Mouse (Mus musculus) embryonic facial prominence, embryonic 13.5 days (tissue): Measurements from ENCODE around the gene Tnni2. TPM values are rescaled to one million over a fixed set of nuclear protein-coding genes. Genes with fewer than 3 reads are reported as not detected.

Source experiments
- ATAC-seq: fragments of 200-750 bp; cut with Nextera tagmentation; 2 replicates; pipeline ENCODE4 v1.8.0; 2017; ENCODE audit warnings: low read depth; ENCODE audit not compliant: insufficient number of reproducible peaks, insufficient read depth, low FRiP score, low TSS enrichment
- H3K27ac ChIP-seq: fragments of 300-500 bp; sonication (generic); 2 replicates; pipeline ENCODE4 v1.5.1; 2015; ENCODE audit warnings: moderate library complexity, mild to moderate bottlenecking, inconsistent platforms
- H3K27me3 ChIP-seq: fragments of 300-500 bp; sonication (generic); 2 replicates; pipeline ENCODE4 v1.6.1; 2015; ENCODE audit warnings: mild to moderate bottlenecking, inconsistent platforms
- H3K36me3 ChIP-seq: fragments of 300-500 bp; sonication (generic); 2 replicates; pipeline ENCODE4 v1.6.1; 2015; ENCODE audit warnings: mild to moderate bottlenecking, inconsistent platforms
- H3K4me1 ChIP-seq: fragments of 300-500 bp; sonication (generic); 2 replicates; pipeline ENCODE4 v1.6.1; 2015; ENCODE audit warnings: inconsistent platforms
- H3K4me2 ChIP-seq: fragments of 300-500 bp; sonication (generic); 2 replicates; pipeline ENCODE4 v1.6.1; 2015; ENCODE audit warnings: moderate library complexity, mild to moderate bottlenecking, inconsistent platforms
- H3K4me3 ChIP-seq: fragments of 300-500 bp; sonication (generic); 2 replicates; pipeline ENCODE4 v1.5.1; 2015; ENCODE audit warnings: mild to moderate bottlenecking, inconsistent platforms
- H3K9ac ChIP-seq: fragments of 300-500 bp; sonication (generic); 2 replicates; pipeline ENCODE4 v1.6.1; 2015; ENCODE audit warnings: mild to moderate bottlenecking, inconsistent platforms
- H3K9me3 ChIP-seq: fragments of 300-500 bp; sonication (generic); 2 replicates; pipeline ENCODE4 v1.6.1; 2016; ENCODE audit warnings: inconsistent platforms
- WGBS: fragments of 180-500 bp; shearing (Covaris S2); methylation state at CpG from one replicate; pipeline ENCODE4 v1.1.7; 2015; ENCODE audit warnings: mixed read lengths; 5-methylcytosine and 5-hydroxymethylcytosine counted together
- polyA plus RNA-seq: library from polyadenylated mRNA; unstranded; fragments of >200 nt; fragmentation: Nextera tagmentation; extraction: Ambion mirVana; gene quantifications from 2 replicates; pipeline ENCODE4 v1.2.1, GENCODE M21; 2015

The Tnni2 gene
- polyA plus RNA-seq, 1 experiment from 2014 or later: 7.7 TPM

- H3K4me1 ChIP-seq: peaks cover 56% of the 10 kb centered on the region
- peak overlapping the region; percentile 30 for H3K4me2 ChIP-seq
- no peaks in the 10 kb centered on the region for H3K27me3 ChIP-seq
- H3K4me3 ChIP-seq: no peak overlapping the region
- no peaks in the 10 kb centered on the region for H3K36me3 ChIP-seq
- no peaks in the 10 kb centered on the region for H3K9me3 ChIP-seq
- peak overlapping the region; percentile 41; the same call in 1 of the 2 replicates for H3K9ac ChIP-seq
- WGBS: 29% methylated on average over 12 of the region's 12 CpGs
- peak overlapping the region; percentile 86 for H3K27ac ChIP-seq
- ATAC-seq: peak; percentile 75
Measured at GRCm38 (mm10) chr7:142430160-142430678, 11.4 kb upstream of the Tnni2 start.

DNA sequence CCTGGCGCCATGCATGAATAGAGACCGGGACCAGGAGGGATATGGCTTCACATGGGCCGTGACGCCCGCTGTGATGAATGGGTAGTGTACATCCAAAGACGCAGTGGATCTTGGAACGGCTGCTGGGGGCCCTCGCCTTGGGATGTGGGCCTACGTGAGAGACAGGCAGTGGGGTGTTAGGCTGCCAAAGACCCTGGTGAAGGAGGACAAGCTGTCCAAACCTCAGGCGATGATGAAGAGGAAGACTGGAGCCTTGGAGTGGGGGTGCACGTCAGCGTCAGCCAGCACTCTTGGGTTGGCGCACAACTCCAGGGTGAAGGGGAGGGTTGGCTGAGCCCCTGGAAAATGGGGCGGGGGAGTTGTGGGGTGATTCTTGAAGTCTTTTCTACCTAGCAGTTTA is 10.5 kb upstream of the Tnni2 start:
- Histone ChIP-seq H3K36me3 (no peaks in the 10 kb centered on the region), H3K27ac (peak overlapping the region; percentile 86), H3K9me3 (no peaks in the 10 kb centered on the region), H3K4me2 (no peak overlapping the region), H3K9ac (no peak overlapping the region), H3K4me1 (peaks cover 59% of the 10 kb centered on the region), H3K27me3 (no peaks in the 10 kb centered on the region), H3K4me3 (no peak overlapping the region)
- ATAC-seq: no peak
- 93% methylated on average over 14 of the region's 14 CpGs for WGBS

DNA sequence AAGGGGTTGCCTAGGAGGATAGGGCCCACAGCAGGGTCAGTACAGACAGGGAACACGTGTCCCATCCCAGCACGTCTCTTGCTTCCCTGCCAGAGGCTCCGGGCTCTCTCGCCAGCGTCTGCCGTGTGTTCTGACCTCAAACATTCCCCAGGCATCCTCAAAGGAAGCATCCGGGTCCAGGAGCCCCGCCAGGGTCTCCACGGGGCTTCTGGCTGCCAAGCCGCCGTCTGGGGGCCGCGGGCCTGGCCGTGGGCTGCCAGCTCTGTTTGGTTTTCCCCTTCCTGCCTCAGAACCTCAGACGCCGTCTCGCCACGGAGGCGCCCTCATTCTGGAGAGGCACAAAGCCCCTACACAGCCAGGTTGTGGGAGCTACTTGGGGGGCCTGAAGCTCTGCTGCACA is 8.0 kb upstream of the Tnni2 start:
- Histone ChIP-seq H3K27ac (peak overlapping the region; percentile 75), H3K36me3 (no peaks in the 10 kb centered on the region), H3K4me2 (no peak overlapping the region), H3K4me1 (peaks cover 62% of the 10 kb centered on the region), H3K4me3 (no peak overlapping the region), H3K9ac (peak overlapping the region; percentile 58), H3K9me3 (no peaks in the 10 kb centered on the region), H3K27me3 (no peaks in the 10 kb centered on the region)
- ATAC-seq: no peak
- WGBS: 33% methylated on average over 19 of the region's 19 CpGs

- no peak within 1 kb of the TSS for H3K4me2 ChIP-seq
- no peaks in the 10 kb centered on the region for H3K9me3 ChIP-seq
- no peak for ATAC-seq
- H3K27ac ChIP-seq: peak within 1 kb of the TSS; percentile 75
- H3K9ac ChIP-seq: peak within 1 kb of the TSS; percentile 58
- 79% methylated on average over 10 of the region's 10 CpGs for WGBS
- H3K27me3 ChIP-seq: no peaks in the 10 kb centered on the region
- H3K36me3 ChIP-seq: no peaks in the 10 kb centered on the region
- H3K4me1 ChIP-seq: peaks cover 55% of the 10 kb centered on the region
- no peak within 1 kb of the TSS for H3K4me3 ChIP-seq
Measured at GRCm38 (mm10) chr7:142434137-142434865, 7.3 kb upstream of the Tnni2 start, which contains the start of gene Syt8. Syt8 (plus strand) TSS chr7:142434850.

DNA sequence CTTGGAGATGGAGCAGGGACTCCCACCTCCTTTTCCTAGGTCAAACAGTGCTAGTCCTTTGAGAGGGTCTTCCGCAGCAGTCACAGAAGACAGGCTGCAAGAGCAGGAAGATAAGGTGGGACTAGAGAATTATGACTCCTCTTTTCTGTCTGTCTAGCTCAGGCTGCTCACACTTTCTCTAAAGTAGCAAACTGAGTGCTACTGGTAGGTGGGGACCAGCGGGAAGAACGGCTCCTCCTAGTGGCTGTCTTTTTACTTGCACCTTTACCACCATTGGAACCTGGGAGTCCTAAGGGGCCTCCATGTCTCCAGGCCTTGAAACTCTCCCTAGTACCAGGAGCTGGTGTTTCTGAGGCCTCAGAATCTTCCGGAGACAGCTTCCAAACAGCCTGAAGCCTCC is 6.1 kb upstream of the Tnni2 start:
- ATAC-seq: no peak
- Histone ChIP-seq H3K9me3 (no peaks in the 10 kb centered on the region), H3K4me2 (no peak overlapping the region), H3K9ac (no peak overlapping the region), H3K4me3 (no peak overlapping the region), H3K27me3 (no peaks in the 10 kb centered on the region), H3K36me3 (no peaks in the 10 kb centered on the region), H3K4me1 (peaks cover 54% of the 10 kb centered on the region), H3K27ac (no peak overlapping the region)
- 28% methylated on average over 4 of the region's 4 CpGs for WGBS

DNA sequence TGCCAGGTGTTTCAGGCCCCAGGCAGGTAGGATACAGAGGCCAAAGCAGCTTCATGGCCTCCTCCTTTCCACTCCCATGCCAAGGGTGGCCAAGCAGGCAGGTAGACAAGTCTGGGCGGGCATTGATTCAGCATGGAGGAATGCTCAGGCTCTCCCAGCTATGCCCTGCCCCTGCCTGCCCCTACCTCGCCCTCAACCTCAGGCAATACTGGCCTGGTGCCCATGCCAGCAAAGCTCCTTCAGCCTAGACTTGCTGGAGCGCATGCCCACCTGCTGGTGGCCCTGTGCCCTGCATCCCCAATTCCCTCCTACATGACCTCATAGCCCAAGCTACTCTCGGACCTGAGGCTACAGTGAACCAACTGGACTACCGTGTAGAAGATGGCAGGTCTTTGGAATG is 4.3 kb upstream of the Tnni2 start:
- Histone ChIP-seq H3K36me3 (no peaks in the 10 kb centered on the region), H3K9ac (no peak overlapping the region), H3K4me2 (no peak overlapping the region), H3K27me3 (no peaks in the 10 kb centered on the region), H3K4me1 (peaks cover 63% of the 10 kb centered on the region), H3K9me3 (no peaks in the 10 kb centered on the region), H3K27ac (peak overlapping the region; percentile 18), H3K4me3 (no peak overlapping the region)
- no peak for ATAC-seq
- 65% methylated on average over 5 of the region's 5 CpGs for WGBS

DNA sequence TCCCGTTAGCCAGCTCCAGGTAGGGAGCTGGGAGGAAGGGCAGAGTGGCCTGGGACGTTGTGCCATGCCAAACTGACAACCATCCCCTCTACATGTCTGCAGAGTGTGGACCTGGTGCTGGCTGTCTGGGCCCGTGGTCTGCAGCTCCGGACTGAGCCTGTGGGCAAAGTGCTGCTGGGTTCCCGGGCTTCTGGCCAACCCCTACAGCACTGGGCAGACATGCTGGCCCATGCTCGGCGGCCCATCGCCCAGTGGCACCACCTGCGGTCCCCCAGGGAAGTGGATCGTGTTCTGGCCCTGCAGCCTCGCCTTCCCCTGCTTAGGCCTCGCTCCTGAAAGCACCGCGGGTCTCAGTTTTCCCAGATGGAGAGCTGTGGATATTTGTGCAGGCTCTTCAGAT is 1.6 kb upstream of the Tnni2 start:
- Histone ChIP-seq H3K4me1 (peaks cover 45% of the 10 kb centered on the region), H3K9ac (peak overlapping the region; percentile 54; the same call in 1 of the 2 replicates), H3K27ac (peak overlapping the region; percentile 90), H3K36me3 (no peaks in the 10 kb centered on the region), H3K4me2 (no peak overlapping the region), H3K4me3 (no peak overlapping the region), H3K9me3 (no peaks in the 10 kb centered on the region), H3K27me3 (no peaks in the 10 kb centered on the region)
- no peak for ATAC-seq
- 75% methylated on average over 14 of the region's 14 CpGs for WGBS

GRCm38 (mm10) chr7:142440657-142441114 is 922 bp upstream of the Tnni2 start:
- Histone ChIP-seq H3K4me3 (no peak overlapping the region), H3K36me3 (no peaks in the 10 kb centered on the region), H3K27ac (peak overlapping the region; percentile 90), H3K4me1 (peaks cover 40% of the 10 kb centered on the region), H3K27me3 (no peaks in the 10 kb centered on the region), H3K9ac (peak overlapping the region; percentile 54), H3K4me2 (no peak overlapping the region; the same call in 1 of the 2 replicates), H3K9me3 (no peaks in the 10 kb centered on the region)
- WGBS: 32% methylated on average over 5 of the region's 5 CpGs
- peak; percentile 63; the same call in 1 of the 2 replicates for ATAC-seq

DNA sequence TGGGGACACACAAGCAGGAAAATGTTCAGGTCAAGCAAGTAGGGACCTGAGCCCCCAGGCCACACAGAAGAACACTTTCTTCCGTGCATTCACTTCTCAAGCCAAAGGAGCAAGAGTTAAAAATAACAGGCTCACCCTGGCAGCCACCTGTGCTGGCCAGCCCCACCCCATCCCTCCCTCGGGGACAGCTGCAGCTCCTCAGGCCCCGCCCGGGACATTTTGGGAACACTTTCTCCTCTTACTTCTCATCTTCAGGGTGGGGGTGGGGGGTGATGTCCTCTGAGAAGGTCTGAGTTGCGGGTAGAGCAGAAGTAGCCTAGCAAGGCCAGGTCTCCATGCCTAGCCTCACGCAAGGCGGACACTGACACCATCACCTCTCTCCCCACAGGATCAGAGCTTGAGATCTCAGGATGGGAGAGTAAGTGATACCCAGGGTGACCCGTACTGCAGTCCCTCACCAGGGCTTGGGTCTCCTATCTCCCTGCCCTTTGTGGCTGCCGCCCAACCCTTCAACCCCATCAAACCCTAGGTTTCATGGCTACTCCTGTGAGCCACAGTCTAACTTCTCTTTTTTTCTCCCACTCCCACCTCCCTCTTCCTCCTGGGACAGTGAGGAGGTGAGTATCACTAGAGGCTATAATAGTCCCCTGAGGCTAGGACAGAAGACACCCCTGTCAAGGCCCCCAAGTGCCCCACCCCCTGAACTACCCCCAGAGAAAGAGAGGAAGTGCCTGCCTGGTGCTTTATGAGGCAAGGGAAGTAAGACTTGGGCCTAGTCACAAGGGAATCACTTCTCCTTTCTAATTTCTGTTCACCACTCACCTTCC is 686 bp downstream of the Tnni2 start:
- H3K4me3 ChIP-seq: no peak overlapping the region
- no peaks in the 10 kb centered on the region for H3K36me3 ChIP-seq
- H3K9me3 ChIP-seq: no peaks in the 10 kb centered on the region
- H3K27me3 ChIP-seq: no peaks in the 10 kb centered on the region
- ATAC-seq: no peak
- H3K9ac ChIP-seq: no peak overlapping the region
- H3K4me1 ChIP-seq: peaks cover 33% of the 10 kb centered on the region
- H3K4me2 ChIP-seq: no peak overlapping the region
- 75% methylated on average over 9 of the region's 9 CpGs for WGBS
- H3K27ac ChIP-seq: peak overlapping the region; percentile 90

GRCm38 (mm10) chr7:142442908-142443420 is 1.4 kb downstream of the Tnni2 start:
- Histone ChIP-seq H3K4me1 (peaks cover 31% of the 10 kb centered on the region), H3K36me3 (no peaks in the 10 kb centered on the region), H3K9ac (no peak overlapping the region), H3K4me2 (no peak overlapping the region), H3K27ac (no peak overlapping the region), H3K4me3 (no peak overlapping the region), H3K9me3 (no peaks in the 10 kb centered on the region), H3K27me3 (no peaks in the 10 kb centered on the region)
- WGBS: 89% methylated on average over 7 of the region's 7 CpGs
- no peak for ATAC-seq

GRCm38 (mm10) chr7:142443474-142443873 is 1.9 kb downstream of the Tnni2 start:
- ATAC-seq: no peak
- WGBS: 86% methylated on average over 5 of the region's 5 CpGs
- no peak overlapping the region for H3K9ac ChIP-seq
- H3K4me1 ChIP-seq: peaks cover 31% of the 10 kb centered on the region
- H3K4me3 ChIP-seq: no peak overlapping the region
- no peaks in the 10 kb centered on the region for H3K36me3 ChIP-seq
- no peak overlapping the region for H3K27ac ChIP-seq
- H3K27me3 ChIP-seq: no peaks in the 10 kb centered on the region
- no peak overlapping the region for H3K4me2 ChIP-seq
- H3K9me3 ChIP-seq: no peaks in the 10 kb centered on the region
